Mouse (Mus musculus): ENCODE measurements around the gene Uckl1. TPM values are rescaled to one million over a fixed set of nuclear protein-coding genes. Genes with fewer than 3 reads are reported as not detected.
A peak's percentile ranks its signal among the peaks of the same experiment; 100 is the strongest.

The Uckl1 gene
- polyA plus RNA-seq, 1 experiment, result 58.8 TPM

- no peak for TF ChIP-seq GATA1 (IDR thresholded peaks at IDR 0.05; ENCODE audit: borderline replicate concordance, low read length)
- TF ChIP-seq FLI1 (IDR thresholded peaks at IDR 0.05; ENCODE audit: low read length), result no peak
These were observed 61.9 kb downstream of the Uckl1 start for GRCm38 (mm10) chr2:181522811-181523210.

GRCm38 (mm10) chr2:181521491-181521890, 63.2 kb downstream of the Uckl1 start:
- no peak for TF ChIP-seq FLI1 (IDR thresholded peaks at IDR 0.05; ENCODE audit: low read length)
- TF ChIP-seq GATA1 (IDR thresholded peaks at IDR 0.05; ENCODE audit: borderline replicate concordance, low read length), result no peak
- Histone ChIP-seq H3K36me3 (replicated peaks; ENCODE audit: low read length) (peaks cover 51% of the 10 kb centered on the region), H3K9me3 (no peaks in the 10 kb centered on the region), H3K4me3 (replicated peaks) (peak overlapping the region; percentile 97), H3K4me1 (peaks cover 56% of the 10 kb centered on the region), H3K27me3 (replicated peaks) (no peaks in the 10 kb centered on the region)

More at GRCm38 (mm10) chr2:181522811-181523210, 61.9 kb downstream of the Uckl1 start:
- Histone ChIP-seq H3K36me3 (replicated peaks; ENCODE audit: low read length) (peaks cover 44% of the 10 kb centered on the region), H3K4me1 (peaks cover 61% of the 10 kb centered on the region), H3K27me3 (replicated peaks) (no peaks in the 10 kb centered on the region), H3K9me3 (no peaks in the 10 kb centered on the region), H3K4me3 (replicated peaks) (peak overlapping the region; percentile 11)

- Histone ChIP-seq H3K4me3 (replicated peaks) (peak overlapping the region; percentile 97), H3K4me1 (peaks cover 58% of the 10 kb centered on the region), H3K27me3 (replicated peaks) (no peaks in the 10 kb centered on the region), H3K36me3 (replicated peaks; ENCODE audit: low read length) (peaks cover 52% of the 10 kb centered on the region), H3K9me3 (no peaks in the 10 kb centered on the region)
- TF ChIP-seq FLI1 (IDR thresholded peaks at IDR 0.05; ENCODE audit: low read length), result no peak
- no peak for TF ChIP-seq GATA1 (IDR thresholded peaks at IDR 0.05; ENCODE audit: borderline replicate concordance, low read length)
These were observed 63.8 kb downstream of the Uckl1 start for GRCm38 (mm10) chr2:181520936-181521227.

- Histone ChIP-seq H3K36me3 (replicated peaks; ENCODE audit: low read length) (peaks cover 53% of the 10 kb centered on the region), H3K27me3 (replicated peaks) (no peaks in the 10 kb centered on the region), H3K4me3 (replicated peaks) (peak within 1 kb of the TSS; percentile 97), H3K9me3 (no peaks in the 10 kb centered on the region), H3K4me1 (peaks cover 54% of the 10 kb centered on the region)
- TF ChIP-seq FLI1 (IDR thresholded peaks at IDR 0.05; ENCODE audit: low read length), result no peak
- TF ChIP-seq GATA1 (IDR thresholded peaks at IDR 0.05; ENCODE audit: borderline replicate concordance, low read length), result no peak
These were observed 64.4 kb downstream of the Uckl1 start, which contains the start of gene Dnajc5 for GRCm38 (mm10) chr2:181520118-181520935. Gene Dnajc5, plus strand, starts transcription at chr2:181520485.

GRCm38 (mm10) chr2:181519201-181519600, 65.5 kb downstream of the Uckl1 start:
- Histone ChIP-seq H3K9me3 (no peaks in the 10 kb centered on the region), H3K4me1 (peaks cover 56% of the 10 kb centered on the region), H3K4me3 (replicated peaks) (peak overlapping the region; percentile 97), H3K27me3 (replicated peaks) (no peaks in the 10 kb centered on the region), H3K36me3 (replicated peaks; ENCODE audit: low read length) (peaks cover 57% of the 10 kb centered on the region)
- TF ChIP-seq FLI1 (IDR thresholded peaks at IDR 0.05; ENCODE audit: low read length) (no peak), GATA1 (IDR thresholded peaks at IDR 0.05; ENCODE audit: borderline replicate concordance, low read length) (no peak)

Other genes with a start within 250 kb of the Uckl1 start
- gene Zgpat, start 220.0 kb downstream of the Uckl1 start, polyA plus RNA-seq (2012; ENCODE audit: insufficient read depth, low replicate concordance), result 3.5 and 17.6 TPM in 2 replicates
- gene Arfrp1, start 219.5 kb downstream of the Uckl1 start, polyA plus RNA-seq (2012; ENCODE audit: insufficient read depth, low replicate concordance), result 5.0 and 9.7 TPM in 2 replicates
- gene Lime1, start 204.8 kb downstream of the Uckl1 start, polyA plus RNA-seq (2012; ENCODE audit: insufficient read depth, low replicate concordance), result 20.5 and 108 TPM in 2 replicates
- 0.16 TPM in 1 of 2 replicates, not detected in the other for gene Zbtb46, start 125.5 kb downstream of the Uckl1 start, polyA plus RNA-seq (2012; ENCODE audit: insufficient read depth, low replicate concordance)
- not detected in 2 replicates for gene Abhd16b, start 91.7 kb downstream of the Uckl1 start, polyA plus RNA-seq (2012; ENCODE audit: insufficient read depth, low replicate concordance)
- 7.5 and 38.2 TPM in 2 replicates for gene Tpd52l2, start 87.8 kb downstream of the Uckl1 start, polyA plus RNA-seq (2012; ENCODE audit: insufficient read depth, low replicate concordance)
- 10.4 and 13.9 TPM in 2 replicates for gene Dnajc5, start 64.4 kb downstream of the Uckl1 start, polyA plus RNA-seq (2012; ENCODE audit: insufficient read depth, low replicate concordance)
- gene Prpf6, start 7.0 kb upstream of the Uckl1 start, polyA plus RNA-seq (2012; ENCODE audit: insufficient read depth, low replicate concordance), result 3.6 and 12.6 TPM in 2 replicates
- gene Zfp512b, start 7.9 kb upstream of the Uckl1 start, polyA plus RNA-seq (2012; ENCODE audit: insufficient read depth, low replicate concordance), result 12.8 and 34.9 TPM in 2 replicates
- gene Samd10, start 14.3 kb upstream of the Uckl1 start, polyA plus RNA-seq (2012; ENCODE audit: insufficient read depth, low replicate concordance), result 1.0 and 2.9 TPM in 2 replicates
- not detected in 2 replicates for gene Gm29797, start 72.1 kb upstream of the Uckl1 start, polyA plus RNA-seq (2012; ENCODE audit: insufficient read depth, low replicate concordance)
- not detected in 2 replicates for gene Sox18, start 86.7 kb upstream of the Uckl1 start, polyA plus RNA-seq (2012; ENCODE audit: insufficient read depth, low replicate concordance)
- gene Tcea2, start 95.4 kb upstream of the Uckl1 start, polyA plus RNA-seq (2012; ENCODE audit: insufficient read depth, low replicate concordance), result 1.1 and 1.3 TPM in 2 replicates
- gene Rgs19, start 109.1 kb upstream of the Uckl1 start, polyA plus RNA-seq (2012; ENCODE audit: insufficient read depth, low replicate concordance), result 38.7 and 51.9 TPM in 2 replicates
- not detected in 2 replicates for gene Lkaaear1, start 113.5 kb upstream of the Uckl1 start, polyA plus RNA-seq (2012; ENCODE audit: insufficient read depth, low replicate concordance)
- gene Oprl1, start 130.1 kb upstream of the Uckl1 start, polyA plus RNA-seq (2012; ENCODE audit: insufficient read depth, low replicate concordance), result not detected in 2 replicates
- not detected in 2 replicates for gene Myt1, start 178.4 kb upstream of the Uckl1 start, polyA plus RNA-seq (2012; ENCODE audit: insufficient read depth, low replicate concordance)